Mouse (Mus musculus): ENCODE measurements at regions not wholly inside any gene's neighbourhood (a gene's known extent, or its start where the extent isn't known, plus 50 kb on each side); places are given as distances from the start of the nearest gene placed in this dataset.
A peak's percentile ranks its signal among the peaks of the same experiment; 100 is the strongest.
"Not testable (repeated sequence)": the region's sequence is repeated elsewhere in the genome, so short reads cannot be mapped to it uniquely, and the experiment has no call there.

- DNase-seq (ENCODE audit: low spot score in 2 of 2), result no peak
Observed at GRCm38 (mm10) chr3:18522562-18522961, 574.4 kb downstream of the Cypt12 start.

DNA sequence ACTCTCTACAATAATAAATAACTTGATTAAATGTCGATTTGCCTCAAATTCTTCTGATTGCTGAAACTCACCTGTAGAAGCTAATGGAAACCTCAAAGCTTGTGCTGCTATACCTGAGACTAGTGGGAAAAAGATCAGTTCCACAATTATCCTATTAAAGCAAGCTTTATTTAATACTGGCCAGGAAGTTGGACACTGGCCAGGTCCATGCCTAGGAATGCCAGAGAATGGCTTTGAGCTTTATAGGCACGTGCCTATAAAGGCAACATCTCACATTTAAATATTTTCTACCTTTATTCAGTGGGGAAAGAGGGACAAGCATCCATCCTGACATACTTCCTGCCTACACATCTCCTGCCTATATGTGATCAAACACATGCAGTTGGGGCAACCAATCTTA lies 575.8 kb downstream of the Cypt12 start:
- DNase-seq (ENCODE audit: low spot score in 2 of 2), result no peak

GRCm38 (mm10) chr3:18557201-18557600 lies 609.0 kb downstream of the Cypt12 start:
- no peak for DNase-seq (ENCODE audit: low spot score in 2 of 2)

DNA sequence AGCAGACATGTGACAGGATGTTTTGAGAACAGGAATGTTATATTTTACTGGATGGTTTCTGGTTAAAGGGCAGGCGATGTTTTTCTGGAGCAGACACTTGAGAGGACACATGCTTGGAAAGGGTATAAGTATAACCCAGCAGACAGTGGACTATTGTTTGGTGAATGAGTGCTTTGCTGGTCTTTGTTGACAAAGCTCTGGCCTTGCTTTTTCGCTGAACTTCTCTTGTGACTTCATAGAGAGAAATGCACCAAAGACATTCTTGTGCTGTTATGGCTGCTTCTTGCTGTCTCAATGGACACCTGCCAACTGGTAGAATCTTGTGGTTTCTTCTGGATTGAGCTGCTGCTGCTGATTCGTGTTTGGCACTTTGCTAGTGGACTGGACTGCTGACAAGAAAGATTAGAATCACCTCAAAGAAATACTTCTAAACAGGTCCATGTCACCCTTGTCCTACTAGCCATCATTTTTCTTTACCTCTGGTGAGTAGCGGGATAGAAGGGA lies 612.1 kb downstream of the Cypt12 start:
- DNase-seq (ENCODE audit: low spot score in 2 of 2), result no peak

GRCm38 (mm10) chr3:18580911-18581626 lies 632.9 kb downstream of the Cypt12 start:
- not testable (repeated sequence) for DNase-seq (ENCODE audit: low spot score in 2 of 2)

GRCm38 (mm10) chr3:18620608-18621007 lies 672.4 kb downstream of the Cypt12 start:
- DNase-seq (ENCODE audit: low spot score in 2 of 2), result no peak

- peak; percentile 58 to 60 for DNase-seq (ENCODE audit: low spot score in 2 of 2)
Observed at GRCm38 (mm10) chr3:18623831-18624304, 675.7 kb downstream of the Cypt12 start.

- DNase-seq (ENCODE audit: low spot score in 2 of 2), result peak; percentile 32 to 44
Observed at GRCm38 (mm10) chr3:18624381-18625145, 676.4 kb downstream of the Cypt12 start.

DNA sequence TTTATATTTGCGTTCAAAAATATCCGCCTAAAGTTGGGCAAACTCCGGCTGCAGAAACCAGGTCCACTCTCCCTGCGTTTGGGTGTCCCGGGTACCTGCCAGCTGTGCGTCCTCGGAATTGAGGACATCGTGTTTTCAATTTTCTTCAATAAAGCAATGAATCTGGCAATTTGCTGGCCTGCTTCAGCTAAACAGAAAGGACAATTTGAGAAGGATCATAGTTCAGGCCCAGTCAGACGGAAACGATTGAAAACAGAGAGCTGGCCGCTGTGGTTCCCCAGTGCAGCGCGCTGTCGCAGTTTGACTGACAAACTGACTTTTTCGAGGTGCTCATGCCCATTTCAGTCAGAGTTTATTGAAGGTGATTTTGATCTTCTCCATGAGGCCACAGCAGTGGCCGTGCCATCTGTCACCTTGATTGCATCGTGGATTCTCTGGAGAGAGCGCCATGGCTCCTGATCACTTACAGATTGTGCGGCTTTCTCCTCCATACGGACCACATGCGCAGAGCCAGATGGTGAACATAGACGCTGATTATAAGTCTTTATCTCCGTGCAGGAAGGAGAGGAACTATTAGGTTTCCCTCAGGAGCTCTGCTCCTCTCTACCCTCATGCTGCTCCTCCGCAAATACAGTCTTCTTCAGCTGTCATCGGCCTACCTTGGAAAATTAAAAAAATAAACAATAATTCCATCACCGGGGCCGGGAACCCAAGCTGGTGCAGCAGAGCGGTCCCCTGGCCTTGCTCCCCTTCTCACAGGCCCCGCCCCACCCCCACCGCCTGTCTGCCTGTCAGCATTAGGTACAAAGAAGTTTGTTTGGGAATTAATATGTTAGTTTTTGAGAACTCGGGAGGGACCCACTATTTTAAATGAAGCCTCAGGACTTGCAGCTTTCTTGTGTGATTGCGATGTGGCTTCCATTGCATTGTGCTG lies 677.5 kb downstream of the Cypt12 start:
- DNase-seq (ENCODE audit: low spot score in 2 of 2), result no peak

DNA sequence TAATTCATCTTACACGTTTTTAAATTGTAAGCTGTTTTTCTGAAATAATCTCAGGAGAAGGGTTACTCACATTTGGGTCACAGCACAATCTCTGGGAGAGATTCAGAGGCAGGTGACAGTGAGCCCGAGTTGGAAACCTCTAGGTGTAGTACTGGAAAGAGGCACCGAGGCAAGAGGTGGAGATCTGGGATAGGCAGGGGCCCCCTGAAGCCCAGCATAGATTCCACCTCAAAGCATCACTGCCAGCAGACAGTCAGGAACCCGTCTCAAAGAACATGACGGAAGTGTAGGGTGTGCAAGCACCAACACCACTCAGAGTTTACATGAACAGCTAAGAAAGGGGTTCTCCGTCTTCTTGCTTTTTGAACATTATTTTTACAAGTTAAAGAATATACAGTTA lies 678.2 kb downstream of the Cypt12 start:
- no peak for DNase-seq (ENCODE audit: low spot score in 2 of 2)

DNA sequence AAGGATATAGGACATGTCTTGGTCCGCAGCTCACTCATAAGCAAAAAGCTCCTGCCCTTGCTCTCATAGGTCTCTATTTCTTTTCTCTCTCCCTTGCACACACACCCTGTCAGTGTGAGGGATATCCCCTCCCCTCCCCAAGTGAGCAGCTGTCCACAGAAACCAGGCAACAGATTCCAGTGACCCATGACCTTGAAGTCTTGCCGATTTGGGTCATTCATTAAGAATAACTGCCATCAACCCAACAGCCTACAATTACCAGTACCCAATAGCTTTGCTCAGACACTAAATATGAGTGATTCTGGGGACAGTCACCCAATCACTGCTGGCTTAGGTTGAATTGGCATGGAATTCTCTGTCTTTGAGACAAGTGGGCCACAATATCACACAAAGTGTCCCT lies 678.6 kb downstream of the Cypt12 start:
- DNase-seq (ENCODE audit: low spot score in 2 of 2), result no peak

DNA sequence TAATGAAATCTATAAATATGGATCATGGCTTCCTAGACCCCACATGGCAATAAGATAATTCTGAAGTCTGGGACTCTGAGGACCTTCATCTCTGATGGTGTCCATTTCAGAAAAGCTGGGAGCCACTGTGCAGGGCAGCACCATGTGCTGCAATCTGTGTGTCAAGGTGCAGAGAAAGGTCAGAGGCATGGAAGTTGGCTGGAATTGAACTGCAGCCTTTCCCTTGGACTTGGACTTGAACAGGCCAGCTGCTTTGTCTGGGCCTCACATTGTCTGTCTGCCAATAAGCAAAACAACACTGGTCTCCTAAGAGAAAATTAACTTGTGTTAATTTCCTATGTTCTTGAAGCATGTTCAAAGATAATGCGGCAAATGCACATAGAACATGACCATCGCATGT lies 681.0 kb downstream of the Cypt12 start:
- DNase-seq (ENCODE audit: low spot score in 2 of 2), result no peak

DNA sequence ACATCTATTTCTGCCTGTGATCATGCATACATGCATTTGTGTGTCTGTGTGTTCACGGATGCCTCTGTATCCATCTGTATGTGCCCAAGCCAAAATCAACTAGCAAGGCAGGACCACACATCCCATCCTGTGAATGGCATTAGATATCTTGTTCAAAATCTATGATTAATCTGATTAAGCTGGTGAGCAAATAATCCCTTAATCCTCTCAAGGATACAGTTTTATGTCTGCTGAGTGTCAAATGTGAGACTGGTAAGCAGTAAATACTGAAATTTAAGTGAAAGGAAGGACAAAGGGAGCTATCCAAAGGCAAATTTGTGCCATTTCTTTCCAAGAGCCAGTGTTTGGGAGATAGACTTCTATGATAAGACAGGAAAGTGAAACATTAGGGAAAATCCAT lies 683.4 kb downstream of the Cypt12 start:
- no peak for DNase-seq (ENCODE audit: low spot score in 2 of 2)

GRCm38 (mm10) chr3:18634855-18635254 lies 686.6 kb downstream of the Cypt12 start:
- DNase-seq (ENCODE audit: low spot score in 2 of 2), result peak; percentile 37 to 43

DNA sequence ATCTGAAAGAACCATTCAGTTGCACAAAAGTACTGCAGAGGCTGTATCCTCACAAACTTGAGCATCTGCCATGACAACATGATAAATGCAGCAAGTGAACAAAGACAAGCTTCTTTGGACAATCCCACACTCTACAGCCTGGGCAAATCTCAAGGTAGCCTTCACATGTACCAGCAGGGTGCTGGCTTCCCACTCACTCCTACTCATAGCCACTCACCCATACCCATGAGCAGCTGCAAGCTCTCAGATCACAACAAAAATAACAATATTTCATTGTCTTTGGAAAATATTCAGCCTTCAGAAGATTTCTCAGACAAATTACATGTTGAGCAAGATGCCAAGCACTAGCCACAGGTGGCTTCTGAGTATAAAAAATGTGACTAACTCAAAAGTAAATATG lies 689.3 kb downstream of the Cypt12 start:
- DNase-seq (ENCODE audit: low spot score in 2 of 2), result no peak

GRCm38 (mm10) chr3:18640286-18640685 lies 692.1 kb downstream of the Cypt12 start:
- DNase-seq (ENCODE audit: low spot score in 2 of 2), result no peak

DNA sequence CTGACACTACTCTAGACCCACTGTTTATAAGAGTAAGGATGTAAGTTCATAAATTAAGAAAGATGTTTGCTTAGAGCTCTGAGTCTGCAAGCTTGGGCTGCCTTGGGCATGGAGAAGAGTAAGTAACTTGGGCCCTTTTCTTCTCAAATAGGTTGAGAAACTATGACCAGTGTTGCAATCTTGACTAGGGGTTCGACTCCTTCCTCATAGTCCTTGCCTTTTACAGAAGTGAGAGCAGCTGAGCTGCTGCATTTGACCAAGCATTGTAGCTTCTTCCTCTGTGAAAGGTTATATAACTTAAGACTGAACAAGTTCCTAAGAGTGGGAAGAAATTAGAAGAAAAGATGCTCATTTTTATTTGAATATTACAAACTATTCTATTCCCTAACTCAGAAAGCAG lies 693.5 kb downstream of the Cypt12 start:
- DNase-seq (ENCODE audit: low spot score in 2 of 2), result no peak

- peak in 1 of 2 experiments; percentile 23 for DNase-seq (ENCODE audit: low spot score in 2 of 2)
Observed at GRCm38 (mm10) chr3:18643408-18644035, 695.3 kb downstream of the Cypt12 start.

DNA sequence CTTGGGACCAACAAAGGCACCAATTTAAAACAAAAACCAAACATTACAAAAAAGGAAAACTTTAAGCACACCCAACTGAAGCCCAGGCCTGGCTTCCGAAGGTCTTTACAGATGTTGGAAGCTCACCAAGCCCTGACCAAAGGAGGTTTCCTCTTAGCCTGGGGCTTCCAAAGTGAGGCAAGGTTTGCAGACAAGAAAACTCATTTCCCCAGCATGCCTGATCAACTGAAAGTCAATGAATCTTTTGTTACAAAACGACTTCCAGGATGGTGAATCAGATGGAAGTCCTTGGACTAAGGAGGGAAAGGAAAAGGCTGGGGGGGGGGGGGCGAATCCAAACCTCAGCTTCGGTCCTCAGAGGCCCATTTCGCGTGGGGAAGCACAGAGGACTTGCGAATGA lies 697.3 kb downstream of the Cypt12 start:
- peak in 1 of 2 experiments; percentile 8 for DNase-seq (ENCODE audit: low spot score in 2 of 2)

GRCm38 (mm10) chr3:18645927-18646326 lies 697.7 kb downstream of the Cypt12 start:
- no peak for DNase-seq (ENCODE audit: low spot score in 2 of 2)

DNA sequence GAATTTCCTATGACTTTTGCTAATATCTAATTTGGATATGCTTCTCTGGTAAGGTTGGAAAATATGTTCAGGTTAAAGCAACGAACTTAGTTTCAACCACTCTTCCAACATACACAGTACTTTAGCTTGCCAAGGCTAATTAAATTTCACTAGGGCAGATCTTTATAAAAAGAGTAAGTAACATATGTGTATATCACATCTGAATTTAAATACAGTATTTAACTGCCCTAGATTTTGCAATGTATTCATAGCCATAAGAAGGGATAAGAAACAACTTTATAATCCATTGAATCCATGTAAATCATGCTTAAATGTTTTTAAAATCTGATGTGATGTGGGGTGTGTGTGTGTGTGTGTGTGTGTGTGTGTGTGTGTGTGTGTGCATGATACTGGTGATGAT lies 705.3 kb downstream of the Cypt12 start:
- no peak for DNase-seq (ENCODE audit: low spot score in 2 of 2)
